Mouse (Mus musculus) megakaryocyte progenitor cell, adult 5-6 weeks (primary cell): Measurements from ENCODE around the gene Acadsb. TPM values are rescaled to one million over a fixed set of nuclear protein-coding genes. Genes with fewer than 3 reads are reported as not detected.
A peak's percentile ranks its signal among the peaks of the same experiment; 100 is the strongest.
"Not testable (repeated sequence)": the region's sequence is repeated elsewhere in the genome, so short reads cannot be mapped to it uniquely, and the experiment has no call there.

ENCODE experiments used
- ATAC-seq: replicated peaks from 2 replicates; pipeline ENCODE4 v1.8.0; 2016; ENCODE audit warnings: mild to moderate bottlenecking, moderate TSS enrichment, inconsistent platforms; ENCODE audit not compliant: poor library complexity
- total RNA-seq, 2 experiments: library from RNA; stranded (forward) in 1 of 2; stranded (reverse) in 1 of 2; fragments of 157-497, 149-512 nt in 1 of 2; fragments of 200-1000 nt in 1 of 2; gene quantifications; 2 replicates each; pipeline versions ENCODE4 v1.2.3 to v1.2.4; 2015 to 2017

Gene Acadsb
- total RNA-seq (2015): 27.5 and 27.8 TPM in 2 replicates
- total RNA-seq (2017): 39.9 and 46.6 TPM in 2 replicates

GRCm38 (mm10) chr7:131410416-131411058 lies at the start of gene Acadsb, which contains the start of gene Ikzf5:
Gene Acadsb, plus strand, starts transcription at chr7:131410601.
Gene Ikzf5, minus strand, starts transcription at chr7:131410521.
- peak; percentile 98 for ATAC-seq

GRCm38 (mm10) chr7:131362269-131362614 lies 48.2 kb upstream of the Acadsb start:
- peak; percentile 53 for ATAC-seq

- peak; percentile 91 for ATAC-seq
Measured at GRCm38 (mm10) chr7:131362615-131363300, 47.6 kb upstream of the Acadsb start, which contains the start of gene 2310057M21Rik. Gene 2310057M21Rik, minus strand, starts transcription at chr7:131362759.

- ATAC-seq: no peak
Measured at GRCm38 (mm10) chr7:131364131-131364530, 46.3 kb upstream of the Acadsb start.

- peak; percentile 91 for ATAC-seq
Measured at GRCm38 (mm10) chr7:131370648-131371469, 39.5 kb upstream of the Acadsb start, which contains the start of gene Pstk. Gene Pstk, plus strand, starts transcription at chr7:131371141.

- peak; percentile 23; the same call in 1 of the 2 replicates for ATAC-seq
Measured at GRCm38 (mm10) chr7:131371470-131371860, 38.9 kb upstream of the Acadsb start.

- ATAC-seq: peak; percentile 55
Measured at GRCm38 (mm10) chr7:131371880-131372651, 38.3 kb upstream of the Acadsb start.

- not testable (repeated sequence) for ATAC-seq
Measured at GRCm38 (mm10) chr7:131391761-131392160, 18.6 kb upstream of the Acadsb start.

- ATAC-seq: no peak
Measured at GRCm38 (mm10) chr7:131409321-131409987, 947 bp upstream of the Acadsb start.

- ATAC-seq: peak; percentile 36
Measured at GRCm38 (mm10) chr7:131409988-131410385, 414 bp upstream of the Acadsb start.

GRCm38 (mm10) chr7:131411221-131411940 lies 980 bp downstream of the Acadsb start:
- no peak for ATAC-seq

- no peak for ATAC-seq
Measured at GRCm38 (mm10) chr7:131411941-131412270, 1.5 kb downstream of the Acadsb start.

- not testable (repeated sequence) for ATAC-seq
Measured at GRCm38 (mm10) chr7:131416742-131417141, 6.3 kb downstream of the Acadsb start.

GRCm38 (mm10) chr7:131417605-131418004 lies 7.2 kb downstream of the Acadsb start:
- no peak for ATAC-seq

- peak; percentile 99 for ATAC-seq
Measured at GRCm38 (mm10) chr7:131424912-131425311, 14.5 kb downstream of the Acadsb start.

- ATAC-seq: no peak
Measured at GRCm38 (mm10) chr7:131427331-131427730, 16.9 kb downstream of the Acadsb start.

- ATAC-seq: peak; percentile 84
Measured at GRCm38 (mm10) chr7:131432244-131432643, 21.8 kb downstream of the Acadsb start.

GRCm38 (mm10) chr7:131434276-131434675 lies 23.9 kb downstream of the Acadsb start:
- ATAC-seq: no peak

- no peak for ATAC-seq
Measured at GRCm38 (mm10) chr7:131437051-131437450, 26.6 kb downstream of the Acadsb start.
